Mouse (Mus musculus) colon, adult 2 months (tissue): ENCODE measurements around the gene Gm7970. TPM values are rescaled to one million over a fixed set of nuclear protein-coding genes. Genes with fewer than 3 reads are reported as not detected.

Experiments used
- polyA plus RNA-seq: library from polyadenylated mRNA; depleted of rRNA; stranded (reverse); fragments of >200 nt; gene quantifications from 2 replicates; pipeline ENCODE4 v1.2.3, GENCODE M21; 2012; rRNA removed

Gene Gm7970
- not detected in 2 replicates for polyA plus RNA-seq

GRCm38 (mm10) chr14:41555483-41555882 is at the start of gene Gm7970:
TSS of gene Gm7970 (minus strand) at chr14:41555583.

GRCm38 (mm10) chr14:41572911-41573310 is 17.5 kb upstream of the Gm7970 start, which contains the start of gene 1700049E17Rik2:
TSS of gene 1700049E17Rik2 (plus strand) at chr14:41573211.

Other genes with a start within 250 kb of the Gm7970 start
- not detected in 2 replicates for gene Gm5798, start 207.0 kb downstream of the Gm7970 start, polyA plus RNA-seq
- gene Gm7945, start 169.2 kb downstream of the Gm7970 start, polyA plus RNA-seq = not detected in 2 replicates
- not detected in 2 replicates for gene Gm6482, start 147.3 kb downstream of the Gm7970 start, polyA plus RNA-seq
- not detected in 2 replicates for gene Gm7954, start 102.1 kb downstream of the Gm7970 start, polyA plus RNA-seq
- not detected in 2 replicates for gene Gm3486, start 66.1 kb downstream of the Gm7970 start, polyA plus RNA-seq
- not detected in 2 replicates for gene 1700049E17Rik2, start 17.6 kb upstream of the Gm7970 start, polyA plus RNA-seq
- gene Gm3072, start 69.0 kb upstream of the Gm7970 start, polyA plus RNA-seq = not detected in 2 replicates
- not detected in 2 replicates for gene Gm3676, start 90.9 kb upstream of the Gm7970 start, polyA plus RNA-seq
- gene Gm8068, start 146.3 kb upstream of the Gm7970 start, polyA plus RNA-seq = not detected in 2 replicates
- not detected in 2 replicates for gene Gm7929, start 195.0 kb upstream of the Gm7970 start, polyA plus RNA-seq
- gene Gm47189, start 216.9 kb upstream of the Gm7970 start, polyA plus RNA-seq = not detected in 2 replicates